Mouse (Mus musculus): ENCODE measurements around the gene Gramd4.

- TF ChIP-seq POLR2A (IDR thresholded peaks at IDR 0.05; ENCODE audit: borderline replicate concordance, insufficient read depth, low read length) (no peak), CTCF (IDR thresholded peaks at IDR 0.05; ENCODE audit: borderline replicate concordance, insufficient read depth, low read depth, low read length) (no peak)
These were observed 44.1 kb downstream of the Gramd4 start for GRCm38 (mm10) chr15:86101585-86101984.

Measured in cerebellum, adult 2 months (tissue).